Mouse (Mus musculus) limb, embryonic 12.5 days (tissue): ENCODE data around the gene Sos2. TPM values are rescaled to one million over a fixed set of nuclear protein-coding genes. Genes with fewer than 3 reads are reported as not detected.

Source experiments
- ATAC-seq: fragments of 200-750 bp; cut with Nextera tagmentation; 2 replicates; pipeline ENCODE4 v1.8.0; 2017; ENCODE audit warnings: low read depth, moderate TSS enrichment; ENCODE audit not compliant: insufficient number of reproducible peaks, insufficient read depth, low FRiP score, low TSS enrichment
- H3K27ac ChIP-seq: fragments of 300-500 bp; sonication (generic); 2 replicates; pipeline ENCODE4 v1.5.1; 2016; ENCODE audit warnings: mild to moderate bottlenecking, moderate library complexity
- H3K27me3 ChIP-seq: fragments of 300-500 bp; sonication (generic); 2 replicates; pipeline ENCODE4 v1.6.1; 2016; ENCODE audit warnings: mild to moderate bottlenecking, moderate library complexity
- H3K36me3 ChIP-seq: fragments of 300-500 bp; sonication (generic); 2 replicates; pipeline ENCODE4 v1.6.1; 2016; ENCODE audit warnings: mild to moderate bottlenecking, moderate library complexity
- H3K4me1 ChIP-seq: fragments of 300-500 bp; sonication (generic); replicated peaks from 2 replicates; pipeline ENCODE4 v1.6.1; 2016
- H3K4me2 ChIP-seq: fragments of 300-500 bp; sonication (generic); 2 replicates; pipeline ENCODE4 v1.6.1; 2016; ENCODE audit warnings: mild to moderate bottlenecking, moderate library complexity
- H3K4me3 ChIP-seq: fragments of 300-500 bp; sonication (generic); replicated peaks from 2 replicates; pipeline ENCODE4 v1.5.1; 2016; ENCODE audit warnings: mild to moderate bottlenecking
- H3K9ac ChIP-seq: fragments of 300-500 bp; sonication (generic); replicated peaks from 2 replicates; pipeline ENCODE4 v1.6.1; 2016; ENCODE audit warnings: mild to moderate bottlenecking, moderate library complexity
- H3K9me3 ChIP-seq: fragments of 300-500 bp; sonication (generic); 2 replicates; pipeline ENCODE4 v1.6.1; 2016; ENCODE audit warnings: mild to moderate bottlenecking, moderate library complexity
- WGBS: fragments of 180-500 bp; shearing (Covaris S2); methylation state at CpG from one replicate; pipeline ENCODE4 v1.1.7; 2016; 5-methylcytosine and 5-hydroxymethylcytosine counted together
- polyA plus RNA-seq: library from polyadenylated mRNA; unstranded; fragments of >200 nt; fragmentation: Nextera tagmentation; extraction: Ambion mirVana; gene quantifications from 2 replicates; pipeline ENCODE4 v1.2.1, GENCODE M21; 2016

The Sos2 gene
- polyA plus RNA-seq = 9.4 and 9.9 TPM in 2 replicates

- ATAC-seq = peak; percentile 75
- Histone ChIP-seq H3K4me2 (peak within 1 kb of the TSS; percentile 88), H3K9ac (peak within 1 kb of the TSS; percentile 96), H3K9me3 (no peaks in the 10 kb centered on the region), H3K27me3 (no peaks in the 10 kb centered on the region), H3K4me3 (peak within 1 kb of the TSS; percentile 91), H3K4me1 (peaks cover 11% of the 10 kb centered on the region), H3K36me3 (no peaks in the 10 kb centered on the region), H3K27ac (peak within 1 kb of the TSS; percentile 96)
- WGBS = under 1% methylated on average over 52 of the region's 85 CpGs
Observed at GRCm38 (mm10) chr12:69681566-69682061, at the start of gene Sos2. Sos2 (minus strand) TSS chr12:69681852.

GRCm38 (mm10) chr12:69730306-69730705 is 48.7 kb upstream of the Sos2 start:
- H3K9me3 ChIP-seq = no peaks in the 10 kb centered on the region
- H3K9ac ChIP-seq = no peak overlapping the region
- H3K4me2 ChIP-seq = no peak overlapping the region
- peaks cover 7% of the 10 kb centered on the region; the same call in 1 of the 2 replicates for H3K4me1 ChIP-seq
- no peak overlapping the region for H3K27ac ChIP-seq
- no peak overlapping the region for H3K4me3 ChIP-seq
- no peak for ATAC-seq
- 77% methylated on average over 1 of the region's 1 CpGs for WGBS
- no peaks in the 10 kb centered on the region for H3K36me3 ChIP-seq
- no peaks in the 10 kb centered on the region for H3K27me3 ChIP-seq

GRCm38 (mm10) chr12:69729246-69729645 is 47.6 kb upstream of the Sos2 start:
- Histone ChIP-seq H3K9ac (no peak overlapping the region), H3K27me3 (no peaks in the 10 kb centered on the region), H3K4me1 (peaks cover 7% of the 10 kb centered on the region; the same call in 1 of the 2 replicates), H3K4me2 (no peak overlapping the region), H3K27ac (no peak overlapping the region), H3K36me3 (no peaks in the 10 kb centered on the region), H3K9me3 (no peaks in the 10 kb centered on the region), H3K4me3 (no peak overlapping the region)
- no peak for ATAC-seq
- WGBS = 95% methylated on average over 1 of the region's 1 CpGs

- Histone ChIP-seq H3K36me3 (peaks cover 14% of the 10 kb centered on the region), H3K27ac (peak within 1 kb of the TSS; percentile 88), H3K4me3 (peak within 1 kb of the TSS; percentile 64), H3K9me3 (peaks cover 2% of the 10 kb centered on the region), H3K27me3 (no peaks in the 10 kb centered on the region), H3K4me2 (peak within 1 kb of the TSS; percentile 87), H3K9ac (peak within 1 kb of the TSS; percentile 71), H3K4me1 (peaks cover 15% of the 10 kb centered on the region)
- under 1% methylated on average over 59 of the region's 60 CpGs for WGBS
- ATAC-seq = peak; percentile 96
Observed at GRCm38 (mm10) chr12:69724711-69725460, 43.2 kb upstream of the Sos2 start, which contains the start of the genes L2hgdh and Atp5s. L2hgdh (minus strand) TSS chr12:69724873. Atp5s (plus strand) TSS chr12:69724950.

GRCm38 (mm10) chr12:69724018-69724710 is 42.5 kb upstream of the Sos2 start:
- H3K36me3 ChIP-seq = peaks cover 21% of the 10 kb centered on the region
- peak overlapping the region; percentile 71 for H3K9ac ChIP-seq
- peak overlapping the region; percentile 87 for H3K4me2 ChIP-seq
- H3K27me3 ChIP-seq = no peaks in the 10 kb centered on the region
- ATAC-seq = peak; percentile 13; the same call in 1 of the 2 replicates
- H3K4me1 ChIP-seq = peaks cover 15% of the 10 kb centered on the region
- H3K4me3 ChIP-seq = peak overlapping the region; percentile 64
- H3K9me3 ChIP-seq = peaks cover 9% of the 10 kb centered on the region
- WGBS = 4% methylated on average over 24 of the region's 24 CpGs
- H3K27ac ChIP-seq = peak overlapping the region; percentile 88; the same call in 1 of the 2 replicates

- Histone ChIP-seq H3K27ac (no peak overlapping the region), H3K9ac (no peak overlapping the region), H3K4me3 (peak overlapping the region; percentile 64), H3K4me2 (peak overlapping the region; percentile 87), H3K27me3 (no peaks in the 10 kb centered on the region), H3K36me3 (peaks cover 29% of the 10 kb centered on the region), H3K4me1 (peaks cover 15% of the 10 kb centered on the region), H3K9me3 (peaks cover 16% of the 10 kb centered on the region)
- 62% methylated on average over 2 of the region's 2 CpGs for WGBS
- ATAC-seq = no peak
Observed at GRCm38 (mm10) chr12:69723376-69723775, 41.7 kb upstream of the Sos2 start.

- no peaks in the 10 kb centered on the region for H3K27me3 ChIP-seq
- H3K4me2 ChIP-seq = no peak overlapping the region
- no peak overlapping the region for H3K27ac ChIP-seq
- ATAC-seq = no peak
- 86% methylated on average over 3 of the region's 3 CpGs for WGBS
- H3K4me1 ChIP-seq = peaks cover 15% of the 10 kb centered on the region
- peaks cover 33% of the 10 kb centered on the region for H3K36me3 ChIP-seq
- H3K4me3 ChIP-seq = no peak overlapping the region
- peaks cover 20% of the 10 kb centered on the region for H3K9me3 ChIP-seq
- H3K9ac ChIP-seq = no peak overlapping the region
Observed at GRCm38 (mm10) chr12:69722857-69723256, 41.2 kb upstream of the Sos2 start.

DNA sequence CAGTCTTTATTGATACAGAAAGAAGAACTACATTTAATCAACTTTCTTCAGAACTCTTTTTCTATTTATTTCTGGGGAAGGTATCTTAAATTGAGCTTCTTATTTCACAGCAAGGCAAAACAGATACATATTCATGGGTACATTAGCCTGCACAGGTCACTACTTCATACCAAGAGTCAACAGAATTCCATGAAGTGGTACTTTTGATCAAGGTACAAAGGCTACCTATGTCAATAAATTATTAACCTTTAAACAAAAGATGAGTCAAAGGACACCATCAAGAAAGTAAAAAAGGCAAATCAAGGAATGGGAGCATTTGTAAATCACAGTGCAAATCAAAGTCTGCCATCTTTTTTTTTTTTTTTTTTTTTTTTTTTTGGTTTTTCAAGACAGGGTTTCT is 32.0 kb upstream of the Sos2 start:
- peaks cover 19% of the 10 kb centered on the region for H3K36me3 ChIP-seq
- H3K4me2 ChIP-seq = no peak overlapping the region
- H3K4me3 ChIP-seq = no peak overlapping the region
- no peaks in the 10 kb centered on the region for H3K4me1 ChIP-seq
- H3K27me3 ChIP-seq = no peaks in the 10 kb centered on the region
- no peak overlapping the region for H3K27ac ChIP-seq
- no peak for ATAC-seq
- peaks cover 7% of the 10 kb centered on the region; the same call in 1 of the 2 replicates for H3K9me3 ChIP-seq
- H3K9ac ChIP-seq = no peak overlapping the region

- Histone ChIP-seq H3K9ac (no peak overlapping the region), H3K4me3 (no peak overlapping the region), H3K27me3 (no peaks in the 10 kb centered on the region), H3K27ac (no peak overlapping the region), H3K4me1 (no peaks in the 10 kb centered on the region), H3K9me3 (no peaks in the 10 kb centered on the region), H3K4me2 (no peak overlapping the region), H3K36me3 (peaks cover 11% of the 10 kb centered on the region; the same call in 1 of the 2 replicates)
- no peak for ATAC-seq
- 86% methylated on average over 11 of the region's 11 CpGs for WGBS
Observed at GRCm38 (mm10) chr12:69704799-69705458, 23.3 kb upstream of the Sos2 start.

- Histone ChIP-seq H3K27ac (no peak overlapping the region), H3K4me1 (no peaks in the 10 kb centered on the region), H3K9ac (no peak overlapping the region), H3K4me2 (no peak overlapping the region), H3K9me3 (no peaks in the 10 kb centered on the region), H3K27me3 (no peaks in the 10 kb centered on the region), H3K36me3 (peaks cover 30% of the 10 kb centered on the region), H3K4me3 (no peak overlapping the region)
- no peak for ATAC-seq
- WGBS = 84% methylated on average over 6 of the region's 6 CpGs
Observed at GRCm38 (mm10) chr12:69698352-69698751, 16.7 kb upstream of the Sos2 start.

DNA sequence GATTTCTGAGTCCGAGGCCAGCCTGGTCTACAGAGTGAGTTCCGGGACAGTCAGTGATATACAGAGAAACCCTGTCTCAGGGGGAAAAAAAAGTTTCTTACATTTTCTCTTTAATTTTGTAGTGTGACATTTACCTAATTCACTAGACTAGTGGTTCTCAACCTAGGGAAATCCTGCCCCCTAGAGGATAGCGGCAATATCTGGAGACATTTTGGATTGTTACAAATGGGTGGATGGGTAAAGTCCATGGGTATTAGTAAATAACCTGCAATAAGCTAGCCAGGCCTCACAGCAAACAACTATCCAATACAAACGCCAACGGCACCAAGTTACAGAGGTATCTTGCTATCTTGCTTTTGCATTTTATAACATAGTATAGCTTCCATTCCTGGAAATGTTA is 15.1 kb upstream of the Sos2 start:
- Histone ChIP-seq H3K27ac (no peak overlapping the region), H3K4me1 (no peaks in the 10 kb centered on the region), H3K36me3 (peaks cover 27% of the 10 kb centered on the region), H3K9me3 (no peaks in the 10 kb centered on the region), H3K9ac (no peak overlapping the region), H3K4me3 (no peak overlapping the region), H3K4me2 (no peak overlapping the region), H3K27me3 (no peaks in the 10 kb centered on the region)
- 73% methylated on average over 5 of the region's 5 CpGs for WGBS
- no peak for ATAC-seq
